Mouse (Mus musculus) pancreas, adult 10 weeks (tissue): ENCODE measurements around the gene Cpne9. TPM values are rescaled to one million over a fixed set of nuclear protein-coding genes. Genes with fewer than 3 reads are reported as not detected.

Experiments
- polyA plus RNA-seq: library from polyadenylated mRNA; stranded (reverse); fragments of 350-450 nt; fragmentation: Illumina TruSeq; extraction: RNeasy Lipid Tissue Mini Kit (QIAGEN cat#74804); gene quantifications from one replicate; pipeline ENCODE4 v1.2.3, GENCODE M21; 2015; ENCODE audit warnings: low read depth, low replicate concordance; ENCODE audit not compliant: insufficient read depth

Cpne9 gene
- not detected for polyA plus RNA-seq

DNA sequence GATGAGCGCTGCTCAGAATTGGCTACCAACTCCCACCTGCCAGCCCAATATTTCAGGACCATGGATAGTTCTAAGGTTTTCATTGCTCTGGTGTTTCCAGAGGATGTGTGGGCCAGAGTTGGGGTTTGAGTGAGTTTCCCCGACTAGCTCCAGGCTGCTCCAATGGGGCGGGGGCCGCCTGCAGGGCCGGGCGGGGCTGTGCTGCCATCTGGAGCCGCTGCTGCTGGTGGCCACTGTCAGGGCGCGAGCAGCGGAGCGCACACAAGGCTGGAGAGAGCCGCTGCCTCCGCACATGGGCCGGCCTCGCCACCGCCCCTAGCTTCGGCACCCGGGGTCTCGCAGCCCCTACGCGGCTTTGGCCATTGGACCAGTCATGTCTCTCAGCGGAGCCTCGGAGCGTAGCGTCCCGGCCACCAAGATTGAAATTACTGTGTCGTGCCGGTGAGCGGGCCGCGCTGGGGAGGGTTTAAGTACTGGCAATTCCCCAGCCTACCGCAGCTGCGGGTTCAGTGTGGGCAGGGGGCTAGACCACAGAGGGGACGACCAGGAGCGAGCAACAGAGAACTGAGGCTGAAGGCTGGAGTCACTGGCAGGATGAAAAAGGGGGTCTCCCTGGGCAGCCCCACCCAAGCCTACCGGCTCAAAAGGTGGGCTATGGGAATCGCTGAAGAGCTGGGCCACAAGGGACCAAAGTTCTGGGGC lies at the start of gene Cpne9:
Cpne9 (plus strand) TSS at position 207 of the 702 bp plus-strand sequence.

GRCm38 (mm10) chr6:113237542-113238270 lies 44.4 kb upstream of the Cpne9 start, which contains the start of gene Mtmr14:
Gene Mtmr14, plus strand, starts transcription at chr6:113237843.

DNA sequence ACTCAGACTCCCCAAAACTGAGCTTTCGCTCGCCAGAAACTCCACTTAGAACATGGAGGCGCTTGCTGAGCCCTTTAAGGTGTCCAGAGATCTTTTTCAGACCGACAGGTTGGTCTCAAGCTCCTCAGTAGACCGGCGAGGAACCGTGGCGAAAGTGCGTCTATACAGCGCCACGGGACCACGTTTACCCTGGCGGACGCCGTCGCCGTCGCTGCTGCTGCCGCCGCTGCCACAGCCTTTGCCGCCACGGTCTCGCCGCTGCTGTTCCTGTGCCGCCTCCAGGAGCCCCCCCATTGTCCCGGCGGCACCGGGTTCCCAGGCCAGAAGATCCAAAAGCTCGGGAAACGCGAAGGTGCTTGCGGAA lies 24.9 kb downstream of the Cpne9 start, which contains the start of gene Brpf1:
Brpf1 (plus strand) TSS at position 152 of the 364 bp plus-strand sequence.

DNA sequence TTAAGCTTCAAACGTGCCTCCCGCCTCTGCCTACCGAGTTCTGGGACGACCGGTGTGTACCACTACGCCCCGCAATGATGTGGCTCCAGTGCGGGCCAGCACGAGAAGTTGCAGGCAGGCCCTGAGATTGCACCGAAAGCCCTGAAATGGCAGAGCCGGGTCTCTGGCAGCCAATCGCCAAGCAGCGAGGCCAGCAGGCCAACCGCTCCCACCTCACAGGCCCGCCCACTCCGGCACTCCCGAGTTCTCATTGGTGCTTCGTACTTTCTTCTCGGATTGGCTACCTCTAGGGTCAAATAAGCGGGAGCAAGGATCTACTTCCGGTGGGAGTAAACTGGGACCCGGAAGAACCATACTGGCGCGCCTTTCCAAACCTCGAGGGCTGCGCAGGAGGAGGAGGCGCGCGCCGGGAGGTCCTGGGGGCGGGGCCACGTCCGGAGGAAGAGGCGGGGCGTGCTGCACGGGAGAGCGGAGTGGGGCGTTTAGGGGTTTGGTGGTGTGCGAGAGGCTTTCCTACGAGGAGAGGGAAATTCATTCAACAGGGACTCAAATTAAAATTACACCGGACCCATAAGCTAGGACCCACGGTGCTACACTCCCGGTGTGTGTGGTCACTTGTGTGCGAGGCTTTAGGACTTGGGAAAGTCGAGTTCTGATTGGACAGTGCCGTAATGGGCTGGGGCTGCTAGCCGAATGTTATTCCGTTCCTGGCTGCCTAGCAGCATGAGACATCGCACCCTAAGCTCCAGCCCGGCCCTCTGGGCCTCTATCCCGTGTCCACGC lies 44.6 kb downstream of the Cpne9 start, which contains the start of gene Ogg1:
Ogg1 (plus strand) TSS at position 440 of the 783 bp plus-strand sequence.

DNA sequence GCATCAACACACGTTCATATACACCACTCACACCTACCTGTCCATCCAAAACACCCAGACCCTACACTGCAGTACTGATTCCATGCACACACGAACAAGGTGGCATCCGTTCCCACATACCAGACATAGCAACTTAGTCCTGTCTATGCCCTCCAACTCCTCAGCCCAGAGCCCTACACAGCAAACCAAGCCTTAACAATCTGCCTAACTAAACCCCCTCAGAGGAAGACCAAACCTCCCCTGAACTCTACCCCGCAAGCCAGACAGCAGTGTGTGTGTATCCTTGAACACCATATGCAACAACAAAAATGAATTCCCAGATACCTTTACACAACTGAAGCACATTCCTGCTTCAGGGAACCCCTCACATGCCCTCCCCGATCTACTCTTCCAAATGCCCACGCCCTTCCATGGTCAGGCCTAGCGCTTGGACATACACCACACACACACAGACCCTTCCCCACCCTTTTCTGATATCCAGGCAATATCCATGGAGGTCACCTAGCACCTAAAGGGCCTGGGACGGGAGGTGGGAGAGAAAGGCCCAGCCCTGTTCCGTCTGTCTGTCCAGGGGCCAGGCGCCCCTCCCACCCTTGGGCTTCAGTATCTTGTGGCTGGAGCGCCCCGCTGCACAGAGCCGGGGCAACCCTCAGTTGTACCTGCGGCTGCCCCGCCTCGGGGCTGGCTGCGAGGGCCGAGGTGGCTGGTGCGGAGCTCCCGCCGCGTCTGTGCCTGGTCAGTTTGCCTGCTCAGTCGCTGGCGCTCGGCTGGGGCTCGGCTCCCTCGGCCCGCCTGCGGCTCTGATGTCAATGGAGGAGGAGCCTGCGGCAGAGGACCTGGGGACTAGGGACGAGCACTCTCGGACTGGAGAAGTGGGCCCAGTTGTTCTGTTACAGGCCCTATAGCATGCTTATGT lies 61.3 kb downstream of the Cpne9 start, which contains the start of gene Camk1:
Camk1 (minus strand) TSS at position 808 of the 916 bp plus-strand sequence.

Other genes with a start within 250 kb of the Cpne9 start
- gene Thumpd3, start 236.1 kb upstream of the Cpne9 start, polyA plus RNA-seq = 11.0 TPM
- 18.7 TPM for gene Setd5, start 204.9 kb upstream of the Cpne9 start, polyA plus RNA-seq
- gene Lhfpl4, start 86.9 kb upstream of the Cpne9 start, polyA plus RNA-seq = 1.8 TPM
- gene Mtmr14, start 44.5 kb upstream of the Cpne9 start, polyA plus RNA-seq = 7.8 TPM
- gene Brpf1, start 24.8 kb downstream of the Cpne9 start, polyA plus RNA-seq = 8.0 TPM
- gene Ogg1, start 44.7 kb downstream of the Cpne9 start, polyA plus RNA-seq = 4.5 TPM
- gene Camk1, start 61.7 kb downstream of the Cpne9 start, polyA plus RNA-seq = 21.6 TPM
- 10.0 TPM for gene Tada3, start 95.6 kb downstream of the Cpne9 start, polyA plus RNA-seq
- gene Arpc4, start 95.8 kb downstream of the Cpne9 start, polyA plus RNA-seq = 20.2 TPM
- 3.8 TPM for gene Ttll3, start 107.0 kb downstream of the Cpne9 start, polyA plus RNA-seq
- 7.7 TPM for gene Rpusd3, start 137.0 kb downstream of the Cpne9 start, polyA plus RNA-seq
- gene Cidec, start 153.5 kb downstream of the Cpne9 start, polyA plus RNA-seq = 19.3 TPM
- 16.6 TPM for gene Jagn1, start 160.3 kb downstream of the Cpne9 start, polyA plus RNA-seq
- 5.2 TPM for gene Il17re, start 176.2 kb downstream of the Cpne9 start, polyA plus RNA-seq
- 7.5 TPM for gene Il17rc, start 189.1 kb downstream of the Cpne9 start, polyA plus RNA-seq
- 5.7 TPM for gene Creld1, start 201.0 kb downstream of the Cpne9 start, polyA plus RNA-seq
- not detected for gene Prrt3, start 219.6 kb downstream of the Cpne9 start, polyA plus RNA-seq
- 14.9 TPM for gene Emc3, start 249.3 kb downstream of the Cpne9 start, polyA plus RNA-seq
- gene Fancd2, start 249.4 kb downstream of the Cpne9 start, polyA plus RNA-seq = not detected